Mouse (Mus musculus): Measurements from ENCODE around the gene Clec18a. TPM values are rescaled to one million over a fixed set of nuclear protein-coding genes. Genes with fewer than 3 reads are reported as not detected.

Clec18a gene
- polyA plus RNA-seq, 1 experiment from 2014 or later = not detected

Small RNA genes lying within 50 kb of the gene (microRNA-seq; reads per million reads assigned to microRNA genes)
- gene Gm24103 (not detected), gene Mir3473d (0.42 reads per million)

Other genes with a start within 250 kb of the Clec18a start
- gene Cog4, start 245.8 kb downstream of the Clec18a start, polyA plus RNA-seq (2014; fragmentation: Nextera tagmentation; extraction: Ambion mirVana) = 66.0 and 72.3 TPM in 2 replicates
- 149 and 176 TPM in 2 replicates for gene Sf3b3, start 245.6 kb downstream of the Clec18a start, polyA plus RNA-seq (2014; fragmentation: Nextera tagmentation; extraction: Ambion mirVana)
- gene Fuk, start 189.9 kb downstream of the Clec18a start, polyA plus RNA-seq (2014; fragmentation: Nextera tagmentation; extraction: Ambion mirVana) = 8.2 and 9.6 TPM in 2 replicates
- 11.6 and 13.4 TPM in 2 replicates for gene St3gal2, start 172.5 kb downstream of the Clec18a start, polyA plus RNA-seq (2014; fragmentation: Nextera tagmentation; extraction: Ambion mirVana)
- 19.8 and 20.4 TPM in 2 replicates for gene Ddx19a, start 94.6 kb downstream of the Clec18a start, polyA plus RNA-seq (2014; fragmentation: Nextera tagmentation; extraction: Ambion mirVana)
- gene Ddx19b, start 60.7 kb downstream of the Clec18a start, polyA plus RNA-seq (2014; fragmentation: Nextera tagmentation; extraction: Ambion mirVana) = 7.0 and 7.3 TPM in 2 replicates
- 52.7 and 55.5 TPM in 2 replicates for gene Aars, start 59.3 kb downstream of the Clec18a start, polyA plus RNA-seq (2014; fragmentation: Nextera tagmentation; extraction: Ambion mirVana)
- 27.7 and 34.5 TPM in 2 replicates for gene Exosc6, start 36.1 kb downstream of the Clec18a start, polyA plus RNA-seq (2014; fragmentation: Nextera tagmentation; extraction: Ambion mirVana)
- gene Pdpr, start 2.2 kb upstream of the Clec18a start, polyA plus RNA-seq (2014; fragmentation: Nextera tagmentation; extraction: Ambion mirVana) = 6.3 and 7.1 TPM in 2 replicates
- gene Glg1, start 166.8 kb upstream of the Clec18a start, polyA plus RNA-seq (2014; fragmentation: Nextera tagmentation; extraction: Ambion mirVana) = 90.0 and 91.8 TPM in 2 replicates
- 61.0 and 66.5 TPM in 2 replicates for gene Rfwd3, start 207.8 kb upstream of the Clec18a start, polyA plus RNA-seq (2014; fragmentation: Nextera tagmentation; extraction: Ambion mirVana)
- 1.5 and 1.7 TPM in 2 replicates for gene Mlkl, start 245.8 kb upstream of the Clec18a start, polyA plus RNA-seq (2014; fragmentation: Nextera tagmentation; extraction: Ambion mirVana)